Mouse (Mus musculus): ENCODE measurements at regions not wholly inside any gene's neighbourhood (a gene's known extent, or its start where the extent isn't known, plus 50 kb on each side); places are given as distances from the start of the nearest gene placed in this dataset.
"Not testable (repeated sequence)": the region's sequence is repeated elsewhere in the genome, so short reads cannot be mapped to it uniquely, and the experiment has no call there.

DNA sequence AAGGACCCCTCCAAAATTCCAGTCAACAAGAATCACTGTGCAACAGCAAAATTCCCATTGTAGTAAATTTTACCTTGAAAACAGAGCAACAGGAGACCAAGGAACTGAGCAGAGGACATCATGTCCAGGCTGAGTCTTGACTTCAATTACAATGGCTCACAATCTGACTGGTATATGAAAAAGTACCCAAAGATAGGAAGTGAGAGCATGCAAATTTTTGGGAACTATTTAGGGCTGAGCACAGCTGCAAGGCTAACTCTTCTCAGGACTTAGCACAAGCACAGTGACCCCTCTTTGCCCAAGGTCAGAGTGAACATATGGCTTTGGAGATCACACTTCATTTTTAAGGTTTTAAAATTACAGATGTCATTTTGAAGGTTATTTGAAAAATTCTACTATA lies 1096.7 kb upstream of the Tacstd2 start:
- not testable (repeated sequence) for DNase-seq (ENCODE audit: low spot score)

DNA sequence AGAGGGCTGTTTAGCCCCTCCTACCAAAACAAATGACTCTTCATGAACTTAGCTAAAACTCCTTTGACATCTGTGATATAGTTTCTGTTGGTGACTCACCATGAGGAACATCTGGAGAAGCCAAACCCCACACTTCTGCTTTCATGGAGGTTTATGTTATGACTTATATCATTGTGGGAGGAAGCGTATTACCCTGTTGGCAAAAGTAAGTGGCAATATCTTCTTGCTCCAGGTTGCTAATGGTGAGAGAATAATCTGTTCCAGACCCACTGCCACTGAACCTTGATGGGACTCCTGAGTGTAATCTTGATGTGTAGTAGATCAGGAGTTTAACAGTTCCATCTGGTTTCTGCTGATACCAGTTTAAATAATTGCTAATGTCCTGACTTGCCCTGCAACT lies 1096.2 kb upstream of the Tacstd2 start:
- DNase-seq (ENCODE audit: low spot score), result no peak

DNA sequence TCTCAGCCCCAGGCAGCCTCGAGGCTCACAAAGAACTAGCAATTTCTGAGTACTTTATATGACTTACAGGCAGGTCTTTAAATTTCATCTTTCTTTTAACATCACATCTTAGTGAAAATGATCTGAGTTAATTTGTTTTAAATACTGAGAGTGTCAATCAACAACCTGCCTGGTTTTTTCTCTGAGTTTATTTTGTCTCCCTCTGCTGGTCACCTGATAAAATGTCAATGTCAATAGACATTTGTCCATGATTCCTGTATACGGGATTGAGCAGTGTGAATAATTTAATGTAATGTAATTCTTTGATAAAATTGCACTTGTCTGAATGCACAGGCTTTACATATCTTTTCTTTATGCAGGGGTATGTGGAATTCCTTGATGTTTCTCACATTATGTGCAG lies 1070.4 kb upstream of the Tacstd2 start:
- no peak for DNase-seq (ENCODE audit: low spot score)

Measured in ovary, postnatal 36 days (tissue).